In genomic region chr9:67529600-67529999, GRCm38 (mm10) we compare ENCODE assay signal across 16 mouse cellular contexts. TPM values are rescaled to one million over a fixed set of nuclear protein-coding genes. Genes with fewer than 3 reads are reported as not detected.
DNase-seq lines count a peak whose midpoint lies in the region; ATAC-seq lines count a peak whose summit lies in the region.
"Had no signal": no experiment of that assay in that cellular context is flagged by ENCODE, and none has a peak within 500 bp of the region (broad histone marks: within the 10 kb centered on the region; RNA-seq: fewer than 3 reads in every experiment).

No protein-coding gene starts in this region.

- peak; percentile 48 for DNase-seq in gastrocnemius, adult 18-20 months (ENCODE audit: low spot score)
- no peak for DNase-seq in gastrocnemius, postnatal 25 days
- no peak for DNase-seq in lung, postnatal 14 days
- peak; percentile 54 to 55 for DNase-seq in heart, postnatal 10 days
- no peak for DNase-seq in urinary bladder, adult 18-20 months (ENCODE audit: low spot score in 2 of 2)
- DNase-seq in cerebellum, adult 18-20 months, result no peak
- DNase-seq in frontal cortex, postnatal 25 days (ENCODE audit: low spot score in 2 of 2), result no peak
- DNase-seq: cerebellum, adult 2 months; layer of hippocampus, adult 9-11 months; liver, postnatal 0 days; thymus, postnatal 14 days had no signal

- 0 out of 2 replicates have a peak overlapping the region, but pooled peaks have one; percentile 20 for H3K27ac ChIP-seq in lung, embryonic 15.5 days
- H3K27ac ChIP-seq: neural tube, embryonic 12.5 days; stomach, embryonic 15.5 days had no signal

- H3K36me3 ChIP-seq in lung, embryonic 15.5 days, result no peaks in the 10 kb centered on the region
- H3K36me3 ChIP-seq: neural tube, embryonic 12.5 days; stomach, embryonic 15.5 days had no signal

- no peaks in the 10 kb centered on the region for H3K9me3 ChIP-seq in lung, embryonic 15.5 days
- H3K9me3 ChIP-seq: neural tube, embryonic 12.5 days; stomach, embryonic 15.5 days had no signal

- 53% methylated on average over 5 of the region's 5 CpGs for WGBS in lung, embryonic 15.5 days

- H3K27me3 ChIP-seq in lung, embryonic 15.5 days, result no peaks in the 10 kb centered on the region
- H3K27me3 ChIP-seq: neural tube, embryonic 12.5 days; Patski; stomach, embryonic 15.5 days had no signal

- no peak overlapping the region for H3K4me2 ChIP-seq in lung, embryonic 15.5 days
- H3K4me2 ChIP-seq: neural tube, embryonic 12.5 days; stomach, embryonic 15.5 days had no signal

- intact Hi-C loops in heart, postnatal 10 days (cut with DNase I), result no loop called here

- H3K9ac ChIP-seq in lung, embryonic 15.5 days, result no peak overlapping the region
- H3K9ac ChIP-seq: liver, postnatal 0 days; neural tube, embryonic 12.5 days; stomach, embryonic 15.5 days had no signal

- H3K4me3 ChIP-seq in lung, embryonic 15.5 days, result no peak overlapping the region
- H3K4me3 ChIP-seq: neural tube, embryonic 12.5 days; stomach, embryonic 15.5 days had no signal

- peaks cover 17% of the 10 kb centered on the region for H3K4me1 ChIP-seq in lung, embryonic 15.5 days
- H3K4me1 ChIP-seq: neural tube, embryonic 12.5 days had no signal

- no peak for ATAC-seq in lung, embryonic 15.5 days (ENCODE audit: borderline replicate concordance, extremely low read depth, low FRiP score, low TSS enrichment)
- ATAC-seq: inflammation-experienced regulatory T-cells, adult 6 months; liver, postnatal 0 days; Patski had no signal

RNA-seq across cellular contexts. Expression of gene Tln2, which starts 29.9 kb away (rescaled TPM):
- 10 to 100 TPM; 62.3 to 75.9 TPM for total RNA-seq in gastrocnemius, adult 18-20 months (2021)
- total RNA-seq in gastrocnemius, postnatal 25 days (2021), result 100 to 1,000 TPM in 1 of 2 experiments, 10 to 100 TPM in 1; 77.1 to 100 TPM
- polyA plus RNA-seq in lung, embryonic 15.5 days (2015; fragmentation: Nextera tagmentation; extraction: Ambion mirVana), result 13.7 and 14.1 TPM in 2 replicates
- 10 to 100 TPM; 86.0 to 96.7 TPM for total RNA-seq in heart, postnatal 10 days (2021)

Comparison
In these comparisons a context has a peak if more than half of its experiments do, and no peak if none do; other contexts are left out.
1. DNase-seq: peak in gastrocnemius, adult 18-20 months (single experiment) and heart, postnatal 10 days (2 of 2); none in gastrocnemius, postnatal 25 days (single experiment), lung, postnatal 14 days (single experiment), urinary bladder, adult 18-20 months (0 of 2), cerebellum, adult 18-20 months (0 of 2) and frontal cortex, postnatal 25 days (0 of 2).